Mouse (Mus musculus) embryonic facial prominence, embryonic 13.5 days (tissue): ENCODE data around the gene Uba3. TPM values are rescaled to one million over a fixed set of nuclear protein-coding genes. Genes with fewer than 3 reads are reported as not detected.

Source experiments
- ATAC-seq: fragments of 200-750 bp; cut with Nextera tagmentation; 2 replicates; pipeline ENCODE4 v1.8.0; 2017; ENCODE audit warnings: low read depth; ENCODE audit not compliant: insufficient number of reproducible peaks, insufficient read depth, low FRiP score, low TSS enrichment
- H3K27ac ChIP-seq: fragments of 300-500 bp; sonication (generic); 2 replicates; pipeline ENCODE4 v1.5.1; 2015; ENCODE audit warnings: moderate library complexity, mild to moderate bottlenecking, inconsistent platforms
- H3K27me3 ChIP-seq: fragments of 300-500 bp; sonication (generic); 2 replicates; pipeline ENCODE4 v1.6.1; 2015; ENCODE audit warnings: mild to moderate bottlenecking, inconsistent platforms
- H3K36me3 ChIP-seq: fragments of 300-500 bp; sonication (generic); 2 replicates; pipeline ENCODE4 v1.6.1; 2015; ENCODE audit warnings: mild to moderate bottlenecking, inconsistent platforms
- H3K4me1 ChIP-seq: fragments of 300-500 bp; sonication (generic); 2 replicates; pipeline ENCODE4 v1.6.1; 2015; ENCODE audit warnings: inconsistent platforms
- H3K4me2 ChIP-seq: fragments of 300-500 bp; sonication (generic); 2 replicates; pipeline ENCODE4 v1.6.1; 2015; ENCODE audit warnings: moderate library complexity, mild to moderate bottlenecking, inconsistent platforms
- H3K4me3 ChIP-seq: fragments of 300-500 bp; sonication (generic); 2 replicates; pipeline ENCODE4 v1.5.1; 2015; ENCODE audit warnings: mild to moderate bottlenecking, inconsistent platforms
- H3K9ac ChIP-seq: fragments of 300-500 bp; sonication (generic); 2 replicates; pipeline ENCODE4 v1.6.1; 2015; ENCODE audit warnings: mild to moderate bottlenecking, inconsistent platforms
- H3K9me3 ChIP-seq: fragments of 300-500 bp; sonication (generic); 2 replicates; pipeline ENCODE4 v1.6.1; 2016; ENCODE audit warnings: inconsistent platforms
- WGBS: fragments of 180-500 bp; shearing (Covaris S2); methylation state at CpG from one replicate; pipeline ENCODE4 v1.1.7; 2015; ENCODE audit warnings: mixed read lengths; 5-methylcytosine and 5-hydroxymethylcytosine counted together
- polyA plus RNA-seq: library from polyadenylated mRNA; unstranded; fragments of >200 nt; fragmentation: Nextera tagmentation; extraction: Ambion mirVana; gene quantifications from 2 replicates; pipeline ENCODE4 v1.2.1, GENCODE M21; 2015

The Uba3 gene
- polyA plus RNA-seq, result 84.4 and 88.3 TPM in 2 replicates

GRCm38 (mm10) chr6:97205439-97205885 lies at the start of gene Uba3:
Gene Uba3 (minus strand): TSS chr6:97205647.
- H3K27ac ChIP-seq, result peak within 1 kb of the TSS; percentile 90
- peak within 1 kb of the TSS; percentile 98 for H3K9ac ChIP-seq
- H3K36me3 ChIP-seq, result peaks cover 4% of the 10 kb centered on the region; the same call in 1 of the 2 replicates
- no peaks in the 10 kb centered on the region for H3K27me3 ChIP-seq
- peak; percentile 97 for ATAC-seq
- peak within 1 kb of the TSS; percentile 95 for H3K4me3 ChIP-seq
- H3K4me1 ChIP-seq, result peaks cover 17% of the 10 kb centered on the region
- WGBS, result under 1% methylated on average over 38 of the region's 38 CpGs
- H3K4me2 ChIP-seq, result peak within 1 kb of the TSS; percentile 73
- no peaks in the 10 kb centered on the region for H3K9me3 ChIP-seq

GRCm38 (mm10) chr6:97252711-97253221 lies 47.3 kb upstream of the Uba3 start, which contains the start of gene Lmod3:
Gene Lmod3 (minus strand): TSS chr6:97252759.
- Histone ChIP-seq H3K27ac (no peak within 1 kb of the TSS), H3K27me3 (0 out of 2 replicates have a peak, but pooled peaks cover 3% of the 10 kb centered on the region), H3K4me1 (no peaks in the 10 kb centered on the region), H3K9me3 (no peaks in the 10 kb centered on the region), H3K36me3 (no peaks in the 10 kb centered on the region), H3K4me2 (no peak within 1 kb of the TSS), H3K9ac (no peak within 1 kb of the TSS), H3K4me3 (no peak within 1 kb of the TSS)
- ATAC-seq, result no peak
- WGBS, result 30% methylated on average over 9 of the region's 9 CpGs

GRCm38 (mm10) chr6:97252086-97252485 lies 46.6 kb upstream of the Uba3 start:
- no peak for ATAC-seq
- no peaks in the 10 kb centered on the region for H3K9me3 ChIP-seq
- no peak overlapping the region for H3K4me2 ChIP-seq
- H3K9ac ChIP-seq, result no peak overlapping the region
- no peaks in the 10 kb centered on the region for H3K4me1 ChIP-seq
- no peak overlapping the region for H3K27ac ChIP-seq
- 61% methylated on average over 5 of the region's 5 CpGs for WGBS
- H3K4me3 ChIP-seq, result no peak overlapping the region
- 0 out of 2 replicates have a peak, but pooled peaks cover 3% of the 10 kb centered on the region for H3K27me3 ChIP-seq
- H3K36me3 ChIP-seq, result no peaks in the 10 kb centered on the region

- Histone ChIP-seq H3K4me2 (no peak overlapping the region), H3K27me3 (no peaks in the 10 kb centered on the region), H3K9me3 (no peaks in the 10 kb centered on the region), H3K9ac (no peak overlapping the region), H3K4me1 (no peaks in the 10 kb centered on the region), H3K4me3 (no peak overlapping the region), H3K27ac (no peak overlapping the region), H3K36me3 (no peaks in the 10 kb centered on the region)
- ATAC-seq, result no peak
- WGBS, result 48% methylated on average over 6 of the region's 6 CpGs
Measured at GRCm38 (mm10) chr6:97250966-97251365, 45.5 kb upstream of the Uba3 start.

- H3K4me1 ChIP-seq, result no peaks in the 10 kb centered on the region
- no peak overlapping the region for H3K4me2 ChIP-seq
- H3K36me3 ChIP-seq, result no peaks in the 10 kb centered on the region
- no peak overlapping the region for H3K4me3 ChIP-seq
- no peak overlapping the region for H3K27ac ChIP-seq
- H3K9me3 ChIP-seq, result no peaks in the 10 kb centered on the region
- H3K27me3 ChIP-seq, result no peaks in the 10 kb centered on the region
- H3K9ac ChIP-seq, result no peak overlapping the region
- no peak for ATAC-seq
Measured at GRCm38 (mm10) chr6:97245200-97245599, 39.8 kb upstream of the Uba3 start.

- Histone ChIP-seq H3K4me3 (no peak overlapping the region), H3K4me2 (no peak overlapping the region), H3K36me3 (no peaks in the 10 kb centered on the region), H3K27ac (no peak overlapping the region), H3K9me3 (peaks cover 4% of the 10 kb centered on the region; the same call in 1 of the 2 replicates), H3K27me3 (no peaks in the 10 kb centered on the region), H3K9ac (no peak overlapping the region), H3K4me1 (no peaks in the 10 kb centered on the region)
- WGBS, result 89% methylated on average over 4 of the region's 4 CpGs
- ATAC-seq, result no peak
Measured at GRCm38 (mm10) chr6:97242522-97242921, 37.1 kb upstream of the Uba3 start.

GRCm38 (mm10) chr6:97240092-97240491 lies 34.6 kb upstream of the Uba3 start:
- no peak for ATAC-seq
- H3K4me3 ChIP-seq, result no peak overlapping the region
- H3K4me2 ChIP-seq, result no peak overlapping the region
- 78% methylated on average over 5 of the region's 5 CpGs for WGBS
- no peaks in the 10 kb centered on the region for H3K27me3 ChIP-seq
- H3K36me3 ChIP-seq, result no peaks in the 10 kb centered on the region
- no peak overlapping the region for H3K9ac ChIP-seq
- H3K9me3 ChIP-seq, result peaks cover 4% of the 10 kb centered on the region; the same call in 1 of the 2 replicates
- no peaks in the 10 kb centered on the region for H3K4me1 ChIP-seq
- no peak overlapping the region for H3K27ac ChIP-seq

GRCm38 (mm10) chr6:97239360-97239759 lies 33.9 kb upstream of the Uba3 start:
- WGBS, result 87% methylated on average over 6 of the region's 6 CpGs
- 0 out of 2 replicates have a peak, but pooled peaks cover 2% of the 10 kb centered on the region for H3K36me3 ChIP-seq
- H3K4me3 ChIP-seq, result no peak overlapping the region
- H3K27me3 ChIP-seq, result no peaks in the 10 kb centered on the region
- no peak overlapping the region for H3K4me2 ChIP-seq
- ATAC-seq, result no peak
- no peaks in the 10 kb centered on the region for H3K4me1 ChIP-seq
- no peak overlapping the region for H3K9ac ChIP-seq
- H3K27ac ChIP-seq, result no peak overlapping the region
- peaks cover 4% of the 10 kb centered on the region; the same call in 1 of the 2 replicates for H3K9me3 ChIP-seq

GRCm38 (mm10) chr6:97236088-97236487 lies 30.6 kb upstream of the Uba3 start:
- ATAC-seq, result no peak
- no peak overlapping the region for H3K27ac ChIP-seq
- H3K9me3 ChIP-seq, result peaks cover 4% of the 10 kb centered on the region; the same call in 1 of the 2 replicates
- no peaks in the 10 kb centered on the region for H3K27me3 ChIP-seq
- H3K4me2 ChIP-seq, result no peak overlapping the region
- H3K4me1 ChIP-seq, result no peaks in the 10 kb centered on the region
- H3K4me3 ChIP-seq, result no peak overlapping the region
- 91% methylated on average over 5 of the region's 5 CpGs for WGBS
- no peak overlapping the region for H3K9ac ChIP-seq
- H3K36me3 ChIP-seq, result peaks cover 15% of the 10 kb centered on the region; the same call in 1 of the 2 replicates

GRCm38 (mm10) chr6:97234911-97235668 lies 29.6 kb upstream of the Uba3 start:
- no peaks in the 10 kb centered on the region for H3K27me3 ChIP-seq
- 82% methylated on average over 7 of the region's 7 CpGs for WGBS
- no peak for ATAC-seq

GRCm38 (mm10) chr6:97227067-97227847 lies 21.8 kb upstream of the Uba3 start:
- ATAC-seq, result no peak
- no peak overlapping the region for H3K4me3 ChIP-seq
- no peaks in the 10 kb centered on the region for H3K9me3 ChIP-seq
- 93% methylated on average over 9 of the region's 9 CpGs for WGBS
- H3K4me1 ChIP-seq, result peaks cover 15% of the 10 kb centered on the region
- no peak overlapping the region for H3K9ac ChIP-seq
- no peak overlapping the region for H3K4me2 ChIP-seq
- H3K27ac ChIP-seq, result no peak overlapping the region
- peaks cover 25% of the 10 kb centered on the region for H3K36me3 ChIP-seq
- no peaks in the 10 kb centered on the region for H3K27me3 ChIP-seq

More at GRCm38 (mm10) chr6:97234911-97235668, 29.6 kb upstream of the Uba3 start:
- H3K9ac ChIP-seq, result no peak overlapping the region
- H3K4me2 ChIP-seq, result no peak overlapping the region
- no peak overlapping the region for H3K4me3 ChIP-seq
- peaks cover 4% of the 10 kb centered on the region; the same call in 1 of the 2 replicates for H3K9me3 ChIP-seq
- peaks cover 22% of the 10 kb centered on the region for H3K36me3 ChIP-seq
- no peak overlapping the region for H3K27ac ChIP-seq
- H3K4me1 ChIP-seq, result no peaks in the 10 kb centered on the region
